Mouse (Mus musculus) hindbrain, embryonic 15.5 days (tissue): ENCODE results near the gene C1rl. TPM values are rescaled to one million over a fixed set of nuclear protein-coding genes. Genes with fewer than 3 reads are reported as not detected.
"Not testable (repeated sequence)": the region's sequence is repeated elsewhere in the genome, so short reads cannot be mapped to it uniquely, and the experiment has no call there.

ENCODE experiments used
- ATAC-seq: fragments of 200-750 bp; cut with Nextera tagmentation; 2 replicates; pipeline ENCODE4 v1.8.0; 2017; ENCODE audit warnings: low read depth, moderate number of reproducible peaks, moderate TSS enrichment; ENCODE audit not compliant: low FRiP score
- H3K27ac ChIP-seq: fragments of 300-500 bp; sonication (generic); replicated peaks from 2 replicates; pipeline ENCODE4 v1.5.1; 2015; ENCODE audit warnings: mild to moderate bottlenecking, inconsistent platforms
- H3K27me3 ChIP-seq: fragments of 300-500 bp; sonication (generic); 2 replicates; pipeline ENCODE4 v1.6.1; 2015; ENCODE audit warnings: control low read depth, inconsistent platforms
- H3K36me3 ChIP-seq: fragments of 300-500 bp; sonication (generic); 2 replicates; pipeline ENCODE4 v1.6.1; 2015; ENCODE audit warnings: control low read depth, inconsistent platforms
- H3K4me1 ChIP-seq: fragments of 300-500 bp; sonication (generic); replicated peaks from 2 replicates; pipeline ENCODE4 v1.6.1; 2015; ENCODE audit warnings: control low read depth, inconsistent platforms
- H3K4me2 ChIP-seq: fragments of 300-500 bp; sonication (generic); 2 replicates; pipeline ENCODE4 v1.6.1; 2015; ENCODE audit warnings: moderate library complexity, mild to moderate bottlenecking, inconsistent platforms
- H3K4me3 ChIP-seq: fragments of 300-500 bp; sonication (generic); 2 replicates; pipeline ENCODE4 v1.5.1; 2015; ENCODE audit warnings: mild to moderate bottlenecking, inconsistent platforms
- H3K9ac ChIP-seq: fragments of 300-500 bp; sonication (generic); 2 replicates; pipeline ENCODE4 v1.6.1; 2015; ENCODE audit warnings: inconsistent platforms
- H3K9me3 ChIP-seq: fragments of 300-500 bp; sonication (generic); 2 replicates; pipeline ENCODE4 v1.6.1; 2016; ENCODE audit warnings: control low read depth, inconsistent platforms
- WGBS: fragments of 180-500 bp; shearing (Covaris S2); methylation state at CpG from one replicate; pipeline ENCODE4 v1.1.7; 2015; 5-methylcytosine and 5-hydroxymethylcytosine counted together
- polyA plus RNA-seq: library from polyadenylated mRNA; unstranded; fragments of >200 nt; fragmentation: Nextera tagmentation; extraction: Ambion mirVana; gene quantifications from 2 replicates; pipeline ENCODE4 v1.2.1, GENCODE M21; 2015

Gene C1rl
- polyA plus RNA-seq, 1 experiment from 2014 or later, result 0.22 TPM

DNA sequence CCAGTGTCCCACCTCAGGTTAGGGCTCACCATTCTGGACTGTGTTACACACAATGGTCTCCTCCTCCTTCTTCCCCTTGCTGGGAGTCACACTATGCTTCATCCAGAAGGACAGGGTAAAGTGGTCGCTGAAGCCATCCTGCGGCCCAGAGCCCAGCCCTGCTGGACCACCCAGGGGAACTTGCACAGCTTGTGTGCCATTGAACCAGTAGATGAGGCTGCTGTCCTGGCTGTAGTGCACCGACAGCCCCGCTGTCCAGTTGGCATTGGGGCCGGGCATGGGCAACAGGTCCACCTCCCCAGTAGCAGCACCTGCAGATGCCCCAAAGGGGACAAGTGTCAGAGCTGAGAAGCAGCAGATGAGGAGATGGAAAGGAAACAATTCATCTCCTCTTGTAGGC is 35.1 kb upstream of the C1rl start:
- Histone ChIP-seq H3K36me3 (peaks cover 43% of the 10 kb centered on the region), H3K27ac (no peak overlapping the region), H3K4me2 (no peak overlapping the region), H3K4me3 (no peak overlapping the region), H3K4me1 (peaks cover 10% of the 10 kb centered on the region), H3K9me3 (no peaks in the 10 kb centered on the region), H3K9ac (no peak overlapping the region), H3K27me3 (no peaks in the 10 kb centered on the region)
- 93% methylated on average over 5 of the region's 5 CpGs for WGBS
- no peak for ATAC-seq

DNA sequence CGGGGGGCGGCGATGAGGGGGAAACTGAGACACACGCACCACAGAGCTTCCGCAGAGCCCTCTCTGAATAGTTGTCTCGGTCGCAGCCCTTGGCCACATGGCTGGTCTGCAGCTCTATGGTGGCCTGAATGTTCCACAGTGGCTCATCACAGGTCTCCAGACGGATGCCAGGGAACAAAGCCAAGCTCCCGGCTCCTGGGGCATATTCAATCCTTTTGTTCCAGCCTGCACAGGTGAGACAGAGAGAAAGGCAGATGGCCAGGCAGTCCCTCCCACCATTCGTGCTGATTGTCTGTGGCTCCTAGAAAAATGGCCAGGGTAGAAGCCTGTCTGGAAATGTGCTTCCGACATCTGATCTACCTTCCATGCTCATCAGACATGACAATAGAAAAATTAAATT is 34.4 kb upstream of the C1rl start:
- no peak overlapping the region for H3K27ac ChIP-seq
- no peak for ATAC-seq
- no peak overlapping the region for H3K4me2 ChIP-seq
- peaks cover 43% of the 10 kb centered on the region for H3K36me3 ChIP-seq
- H3K9me3 ChIP-seq, result no peaks in the 10 kb centered on the region
- H3K27me3 ChIP-seq, result no peaks in the 10 kb centered on the region
- H3K4me3 ChIP-seq, result no peak overlapping the region
- H3K4me1 ChIP-seq, result peaks cover 17% of the 10 kb centered on the region
- H3K9ac ChIP-seq, result no peak overlapping the region
- 90% methylated on average over 11 of the region's 11 CpGs for WGBS

DNA sequence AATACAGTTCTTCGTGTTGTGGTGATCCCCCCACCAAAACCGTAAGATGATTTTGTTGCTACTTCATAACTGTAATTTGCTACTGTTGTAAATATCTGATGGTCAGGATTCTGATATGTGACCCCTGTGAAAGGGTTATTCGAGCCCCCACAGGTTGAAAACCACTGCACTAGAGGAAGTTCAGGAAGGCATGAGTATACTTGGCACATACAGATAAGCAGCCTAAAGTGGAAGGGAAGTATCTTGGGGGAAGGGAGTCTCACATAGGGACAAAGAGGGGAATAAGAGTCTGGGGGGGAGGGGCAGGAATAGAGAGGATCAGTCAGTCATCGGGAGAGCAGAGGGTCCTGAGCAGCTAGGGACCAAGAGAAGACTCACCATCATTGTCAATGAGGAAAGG is 33.5 kb upstream of the C1rl start:
- Histone ChIP-seq H3K27me3 (no peaks in the 10 kb centered on the region), H3K4me3 (no peak overlapping the region), H3K36me3 (peaks cover 43% of the 10 kb centered on the region), H3K27ac (no peak overlapping the region), H3K4me2 (no peak overlapping the region), H3K9ac (no peak overlapping the region), H3K9me3 (no peaks in the 10 kb centered on the region), H3K4me1 (peaks cover 17% of the 10 kb centered on the region)
- ATAC-seq, result no peak
- WGBS, result 92% methylated on average over 4 of the region's 4 CpGs

DNA sequence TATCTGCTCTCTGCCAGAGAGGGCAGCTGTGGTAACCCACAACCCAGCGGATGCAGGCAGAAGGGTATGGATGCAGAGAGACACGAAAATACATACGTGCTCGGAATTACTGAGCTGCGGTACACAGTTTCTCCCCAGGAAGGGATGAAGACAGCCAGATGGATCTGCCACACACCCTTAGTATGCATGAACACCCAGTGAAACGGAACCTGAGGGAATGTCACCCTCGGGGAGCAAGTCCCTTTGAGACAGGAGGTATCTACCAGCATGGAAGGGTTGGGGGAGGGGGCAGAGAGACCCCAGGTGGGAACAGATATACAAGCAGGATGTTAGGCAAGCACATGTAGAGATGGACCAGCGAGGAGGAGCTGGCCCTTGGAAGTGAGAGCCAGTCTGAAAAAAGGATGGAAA is 29.0 kb upstream of the C1rl start:
- peak overlapping the region; percentile 81 for H3K9ac ChIP-seq
- WGBS, result 13% methylated on average over 8 of the region's 8 CpGs
- H3K4me3 ChIP-seq, result peak overlapping the region; percentile 60
- peaks cover 19% of the 10 kb centered on the region for H3K36me3 ChIP-seq
- peak overlapping the region; percentile 81 for H3K4me2 ChIP-seq
- H3K9me3 ChIP-seq, result no peaks in the 10 kb centered on the region
- peak overlapping the region; percentile 93 for H3K27ac ChIP-seq
- H3K4me1 ChIP-seq, result peaks cover 28% of the 10 kb centered on the region
- ATAC-seq, result peak; percentile 32
- H3K27me3 ChIP-seq, result no peaks in the 10 kb centered on the region

DNA sequence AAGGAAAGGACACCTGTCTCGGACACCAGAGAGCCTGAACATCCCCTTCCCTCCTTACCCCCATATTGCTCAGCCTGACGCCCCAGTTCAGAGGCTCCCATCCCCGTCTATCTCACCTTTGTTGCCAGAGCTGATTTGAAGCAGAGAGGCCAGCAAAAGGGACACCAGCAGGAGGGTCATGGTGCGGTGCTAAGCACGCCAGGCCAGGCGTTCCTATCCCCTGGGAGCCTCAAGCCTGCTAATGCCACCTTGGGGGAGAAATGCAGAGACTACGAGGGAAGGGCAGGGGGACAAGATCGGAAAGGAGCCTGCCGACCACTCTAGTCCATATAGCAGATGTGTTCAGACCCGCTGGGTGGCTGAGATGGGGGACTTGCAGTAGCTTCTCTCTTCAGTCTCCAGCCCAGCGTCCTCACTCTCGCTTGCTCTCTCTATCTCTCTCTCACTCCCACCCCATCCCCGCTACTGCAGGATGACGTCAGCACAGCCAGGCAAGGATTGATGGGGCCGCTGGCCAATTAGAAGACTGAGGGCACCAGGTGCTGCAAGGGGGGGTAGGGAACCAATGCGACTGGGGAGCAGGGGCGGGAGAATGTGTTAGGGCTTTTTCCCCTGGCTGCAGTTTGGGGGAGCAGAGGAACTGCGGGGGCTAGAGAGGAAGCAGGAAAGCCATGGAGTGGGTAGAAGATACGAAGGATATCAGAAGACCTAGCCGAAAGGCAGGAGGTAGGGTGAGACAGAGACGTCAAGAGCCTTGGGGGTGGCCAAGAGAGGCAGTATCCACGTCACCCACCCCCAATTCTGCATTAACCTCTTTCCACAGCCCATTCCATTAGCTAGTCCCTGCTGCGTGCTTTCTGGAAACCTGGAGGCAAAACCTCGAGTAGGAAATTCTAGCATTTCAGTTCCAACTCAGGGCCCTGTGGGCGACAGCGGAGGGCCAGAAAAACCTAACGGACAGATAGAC is 28.3 kb upstream of the C1rl start, which contains the start of gene Clstn3:
TSS of gene Clstn3 (minus strand) at position 490 of the 967 bp plus-strand sequence.
- Histone ChIP-seq H3K9me3 (no peaks in the 10 kb centered on the region), H3K4me1 (peaks cover 28% of the 10 kb centered on the region), H3K4me2 (peak within 1 kb of the TSS; percentile 81), H3K27me3 (no peaks in the 10 kb centered on the region), H3K9ac (peak within 1 kb of the TSS; percentile 81), H3K27ac (peak within 1 kb of the TSS; percentile 93), H3K36me3 (peaks cover 13% of the 10 kb centered on the region), H3K4me3 (peak within 1 kb of the TSS; percentile 60)
- ATAC-seq, result peak; percentile 97
- WGBS, result 4% methylated on average over 27 of the region's 27 CpGs

DNA sequence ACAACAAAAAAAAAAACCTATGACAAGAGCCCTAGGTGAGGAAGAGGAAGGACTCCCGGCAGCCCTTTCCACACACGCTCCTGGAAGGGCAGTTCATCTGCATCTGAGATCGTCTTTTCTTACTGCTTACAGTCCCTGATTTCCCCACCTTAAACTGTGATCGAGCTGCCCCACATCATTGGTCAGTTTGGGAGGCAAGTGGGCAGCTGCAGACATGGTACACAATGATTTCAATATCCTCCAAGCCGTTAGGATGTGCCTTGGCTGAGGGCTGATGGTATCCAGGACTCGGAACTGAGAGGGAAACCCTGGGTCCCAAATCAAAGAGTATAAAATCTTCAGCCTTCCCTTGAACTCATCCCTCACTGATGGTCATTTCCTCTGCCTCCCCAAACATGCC is 27.6 kb upstream of the C1rl start:
- Histone ChIP-seq H3K9ac (peak overlapping the region; percentile 81), H3K4me2 (peak overlapping the region; percentile 81), H3K4me3 (peak overlapping the region; percentile 60), H3K27ac (peak overlapping the region; percentile 93), H3K4me1 (peaks cover 28% of the 10 kb centered on the region), H3K9me3 (no peaks in the 10 kb centered on the region), H3K27me3 (no peaks in the 10 kb centered on the region), H3K36me3 (peaks cover 10% of the 10 kb centered on the region)
- WGBS, result 37% methylated on average over 6 of the region's 6 CpGs
- no peak for ATAC-seq

DNA sequence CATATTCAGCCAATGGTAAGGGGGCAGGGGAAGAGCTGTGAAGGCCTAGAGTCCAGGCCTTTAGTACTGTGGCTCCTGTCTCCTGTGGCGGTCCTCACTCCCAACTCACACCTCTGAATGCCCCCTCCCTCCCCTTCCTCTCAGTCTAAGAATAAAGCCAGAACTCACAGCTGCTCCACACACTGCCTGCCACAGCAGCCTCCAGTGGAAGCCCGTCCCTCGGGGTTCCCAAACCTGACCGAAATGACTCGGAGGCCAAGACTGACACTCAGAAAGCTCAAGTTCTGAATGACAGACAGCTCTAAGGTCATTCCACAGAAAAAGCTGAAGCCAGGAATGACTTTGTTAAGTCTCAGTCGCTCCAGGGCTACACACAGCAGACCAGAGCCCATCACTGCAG is 27.2 kb upstream of the C1rl start:
- H3K9ac ChIP-seq, result no peak overlapping the region; the same call in 1 of the 2 replicates
- no peak for ATAC-seq
- H3K4me2 ChIP-seq, result peak overlapping the region; percentile 81
- H3K4me1 ChIP-seq, result peaks cover 28% of the 10 kb centered on the region
- H3K36me3 ChIP-seq, result peaks cover 7% of the 10 kb centered on the region
- H3K9me3 ChIP-seq, result no peaks in the 10 kb centered on the region
- peak overlapping the region; percentile 93 for H3K27ac ChIP-seq
- 66% methylated on average over 6 of the region's 6 CpGs for WGBS
- no peaks in the 10 kb centered on the region for H3K27me3 ChIP-seq
- H3K4me3 ChIP-seq, result no peak overlapping the region; the same call in 1 of the 2 replicates

DNA sequence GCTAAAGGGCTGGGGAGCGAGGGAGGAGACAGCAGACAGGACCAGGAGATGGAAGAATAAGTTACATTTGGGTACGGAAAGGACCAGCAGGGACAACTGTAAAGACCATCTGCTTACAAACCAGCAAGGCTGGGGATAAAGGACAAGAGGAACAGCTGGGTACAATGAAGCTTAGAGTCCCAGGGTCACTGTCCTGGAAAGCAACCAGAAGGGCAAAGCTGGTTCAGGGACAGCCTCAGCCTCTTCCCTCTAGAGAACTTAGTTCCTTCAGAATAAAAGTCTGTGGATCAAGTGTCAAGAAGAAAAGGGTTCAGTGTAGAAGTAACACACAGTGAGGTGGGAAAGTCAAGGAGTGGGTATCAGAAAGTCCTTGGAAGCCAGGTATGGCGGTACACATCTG is 21.8 kb upstream of the C1rl start:
- H3K36me3 ChIP-seq, result no peaks in the 10 kb centered on the region

DNA sequence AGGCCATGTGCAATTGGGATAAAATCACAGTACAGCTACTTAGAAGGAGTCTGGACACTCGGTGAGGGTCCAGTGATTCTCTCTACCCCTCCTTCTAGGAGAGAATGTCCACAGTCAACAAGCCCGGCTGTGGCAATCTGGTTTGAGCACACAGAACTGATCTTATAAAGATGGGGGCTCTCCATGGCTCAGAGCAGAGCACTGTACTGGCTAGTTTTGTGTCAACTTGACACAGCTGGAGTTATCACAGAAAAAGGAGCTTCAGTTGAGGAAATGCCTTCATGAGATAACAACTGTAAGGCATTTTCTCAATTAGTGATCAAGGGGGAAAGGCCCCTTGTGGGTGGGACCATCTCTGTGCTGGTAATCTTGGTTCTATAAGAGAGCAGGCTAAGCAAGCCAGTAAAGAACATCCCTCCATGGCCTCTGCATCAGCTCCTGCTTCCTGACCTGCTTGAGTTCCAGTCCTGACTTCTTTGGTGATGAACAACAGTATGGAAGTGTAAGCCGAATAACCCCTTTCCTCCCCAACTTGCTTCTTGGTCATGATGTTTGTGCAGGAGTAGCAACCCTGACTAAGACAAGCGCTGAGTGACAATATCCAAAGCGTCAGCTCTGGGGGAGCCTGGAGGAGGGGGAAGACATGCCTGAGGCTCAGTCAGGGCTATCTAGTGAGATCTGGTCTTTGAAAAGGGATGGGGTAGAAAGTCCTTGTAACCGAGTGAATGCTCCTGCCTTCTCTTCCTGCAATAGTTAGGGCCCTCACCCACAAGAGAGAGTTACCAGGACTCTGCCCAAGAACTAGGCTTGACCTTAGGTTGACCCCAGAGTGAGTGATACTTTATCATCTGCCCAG is 20.9 kb upstream of the C1rl start:
- not testable (repeated sequence) for ATAC-seq, H3K27me3 ChIP-seq, H3K36me3 ChIP-seq, H3K27ac ChIP-seq, H3K4me3 ChIP-seq, H3K9me3 ChIP-seq, H3K9ac ChIP-seq, H3K4me1 ChIP-seq, H3K4me2 ChIP-seq
- WGBS, result 86% methylated on average over 6 of the region's 6 CpGs

More for the DNA sequence above, 21.8 kb upstream of the C1rl start:
- H3K27ac ChIP-seq, result no peak overlapping the region
- H3K4me1 ChIP-seq, result no peaks in the 10 kb centered on the region
- 94% methylated on average over 3 of the region's 3 CpGs for WGBS
- H3K9me3 ChIP-seq, result no peaks in the 10 kb centered on the region
- no peaks in the 10 kb centered on the region for H3K27me3 ChIP-seq
- H3K9ac ChIP-seq, result no peak overlapping the region
- no peak overlapping the region for H3K4me3 ChIP-seq
- no peak overlapping the region for H3K4me2 ChIP-seq
- ATAC-seq, result no peak

DNA sequence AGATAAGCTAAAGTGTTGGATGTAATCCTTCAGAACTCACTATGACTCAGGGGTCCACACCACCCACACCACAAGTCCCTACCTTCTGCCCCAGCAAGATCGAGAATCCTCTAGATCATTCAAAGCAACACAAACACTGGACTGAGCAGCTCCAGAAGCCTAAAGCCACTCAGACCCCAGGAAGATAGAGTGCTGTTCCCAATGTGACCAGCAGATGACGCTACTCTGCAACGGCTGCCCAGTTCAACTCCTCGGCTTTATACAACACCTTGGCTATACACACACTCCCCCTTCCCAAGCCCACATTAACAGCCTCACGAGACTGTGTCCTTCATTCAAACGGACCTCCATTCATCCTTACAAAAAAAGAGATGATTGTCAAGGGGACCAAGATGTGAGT is 20.1 kb upstream of the C1rl start:
- no peaks in the 10 kb centered on the region for H3K9me3 ChIP-seq
- no peak overlapping the region for H3K4me3 ChIP-seq
- no peak overlapping the region for H3K9ac ChIP-seq
- no peak overlapping the region for H3K27ac ChIP-seq
- WGBS, result 39% methylated on average over 6 of the region's 6 CpGs
- H3K36me3 ChIP-seq, result no peaks in the 10 kb centered on the region
- H3K27me3 ChIP-seq, result no peaks in the 10 kb centered on the region
- no peaks in the 10 kb centered on the region for H3K4me1 ChIP-seq
- ATAC-seq, result no peak
- no peak overlapping the region for H3K4me2 ChIP-seq

DNA sequence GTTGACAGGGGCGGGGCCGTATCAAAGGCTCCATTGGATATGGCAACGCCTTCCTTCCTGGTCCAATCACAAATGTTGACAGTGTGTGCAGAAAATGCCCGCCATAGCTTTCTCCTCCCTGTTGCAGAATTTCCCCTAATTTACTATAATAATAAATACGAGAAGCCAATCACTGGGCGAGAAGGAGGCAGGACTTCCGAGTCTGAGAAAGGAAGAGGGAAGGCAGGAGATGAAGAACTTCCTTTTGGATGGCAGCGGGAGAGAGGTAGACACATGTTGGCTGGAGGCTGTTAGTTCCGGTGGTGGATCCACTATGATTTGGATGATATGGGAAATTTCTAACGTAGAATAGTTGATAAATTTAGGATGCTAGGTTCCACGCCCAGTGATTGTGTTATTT is 18.3 kb upstream of the C1rl start:
- Histone ChIP-seq H3K36me3 (no peaks in the 10 kb centered on the region), H3K4me1 (no peaks in the 10 kb centered on the region), H3K9me3 (no peaks in the 10 kb centered on the region), H3K27me3 (no peaks in the 10 kb centered on the region), H3K4me3 (no peak overlapping the region), H3K9ac (no peak overlapping the region), H3K27ac (no peak overlapping the region), H3K4me2 (no peak overlapping the region)
- WGBS, result 86% methylated on average over 11 of the region's 11 CpGs
- ATAC-seq, result no peak
